Mouse (Mus musculus): ENCODE data around the gene Mthfr.

Mthfr gene

DNA sequence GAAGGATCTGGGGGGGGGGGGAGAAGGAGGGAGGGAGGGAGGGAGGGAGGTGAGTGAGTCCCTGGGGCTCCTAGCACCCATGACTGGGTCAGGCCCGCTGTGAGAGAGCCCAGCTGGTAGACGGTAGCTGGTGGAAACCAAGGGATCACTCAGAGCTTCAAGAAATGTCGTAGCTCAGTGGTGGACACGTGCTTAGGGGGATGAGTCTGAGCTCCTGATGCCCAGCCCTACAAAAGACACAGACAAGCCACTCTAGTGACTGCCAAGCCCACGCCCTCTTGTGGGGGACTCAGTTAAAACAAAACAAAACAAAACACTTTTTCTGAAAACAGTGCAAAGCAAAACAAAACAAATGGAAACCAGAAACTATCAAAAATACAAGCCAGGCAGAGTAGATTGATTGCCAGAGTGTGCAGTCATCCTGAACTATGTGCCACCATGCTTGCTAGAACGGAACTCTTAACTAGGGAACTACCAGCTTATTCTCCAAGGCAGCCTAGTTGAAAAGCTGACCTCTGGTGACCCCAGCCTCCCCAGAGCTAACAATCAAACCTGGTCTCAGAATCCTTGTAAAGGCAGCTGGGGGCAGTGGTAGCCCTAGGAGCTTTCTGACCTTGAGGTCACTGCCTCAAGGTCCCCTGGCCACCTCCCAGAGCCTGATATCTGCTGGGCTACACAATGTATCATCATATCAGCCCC lies 27.0 kb downstream of the Mthfr start:
- peak; percentile 63 to 74 for DNase-seq

- DNase-seq: no peak
Measured at GRCm38 (mm10) chr4:148066401-148066744, 27.5 kb downstream of the Mthfr start.

GRCm38 (mm10) chr4:148067346-148067745 lies 28.5 kb downstream of the Mthfr start:
- no peak for DNase-seq

DNA sequence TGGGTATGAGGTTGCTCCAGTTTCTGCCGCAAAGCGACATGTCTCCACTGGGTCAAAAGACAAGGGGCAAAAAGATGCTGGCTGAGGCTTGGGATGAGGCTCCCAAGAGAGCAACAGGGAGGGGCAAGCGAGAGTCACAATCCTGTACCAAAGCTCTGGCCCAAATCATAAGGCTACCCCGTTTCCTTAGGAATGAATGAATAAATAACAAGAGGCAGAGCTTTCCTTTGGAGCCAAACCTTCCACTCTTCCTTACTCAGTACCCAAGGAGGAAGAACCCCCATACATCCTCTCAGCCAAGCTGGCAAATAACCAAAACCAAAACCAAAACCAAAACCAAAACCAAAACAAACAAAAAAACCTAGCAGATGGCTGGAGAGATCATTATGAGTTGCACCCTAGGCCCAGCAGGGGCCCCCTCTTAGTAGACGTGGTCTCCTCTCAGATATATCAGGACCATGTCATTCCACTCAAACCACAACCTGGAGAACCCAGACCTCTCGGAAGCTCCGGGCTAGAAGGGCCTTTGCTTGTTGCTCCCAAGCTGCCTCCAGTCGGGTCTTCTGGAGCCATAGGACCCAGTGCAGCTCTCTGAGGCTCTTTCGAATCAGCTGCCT lies 30.8 kb downstream of the Mthfr start:
- no peak for DNase-seq

DNA sequence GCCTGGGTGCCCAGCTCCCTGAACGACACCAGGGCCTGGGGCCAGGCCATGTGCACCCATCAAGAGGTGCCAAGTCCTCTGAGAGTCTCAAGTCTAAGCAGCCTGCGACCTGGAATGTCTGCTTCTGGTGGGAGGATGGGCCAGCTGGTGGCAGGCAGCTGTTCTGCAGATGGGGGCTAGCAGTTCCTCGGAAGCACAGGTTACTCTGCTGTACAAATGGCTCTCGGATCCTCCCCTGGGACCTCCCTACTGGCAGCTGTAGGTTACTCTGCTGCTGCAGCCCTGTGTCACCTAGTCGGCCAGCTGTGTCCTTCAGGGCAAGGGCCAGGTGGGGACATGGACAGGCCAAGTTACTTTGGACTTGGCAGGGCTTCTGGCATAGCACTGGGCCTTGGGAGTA lies 32.6 kb downstream of the Mthfr start:
- no peak for DNase-seq

GRCm38 (mm10) chr4:148074521-148075189 lies 35.8 kb downstream of the Mthfr start:
- peak in 1 of 2 experiments; percentile 62 for DNase-seq

DNA sequence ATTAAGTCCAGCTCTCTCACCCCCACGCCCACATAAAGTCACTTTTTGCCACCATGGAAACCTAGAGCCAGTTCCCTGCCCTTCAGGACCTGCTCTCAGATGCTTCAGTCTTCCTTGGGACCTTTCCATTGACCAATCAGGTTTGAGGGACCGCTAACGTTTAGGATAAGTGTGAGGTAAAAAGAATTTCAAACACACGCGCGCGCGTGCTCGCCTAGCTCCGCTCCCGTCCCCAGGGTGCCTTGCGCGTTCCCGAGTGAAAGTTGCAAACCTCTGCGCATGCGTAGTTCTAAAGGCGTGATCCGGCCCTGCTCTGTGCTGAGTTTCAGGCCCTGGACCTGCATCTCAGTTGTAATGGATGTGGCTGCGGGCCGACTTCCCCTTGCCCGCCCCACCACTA lies 36.4 kb downstream of the Mthfr start:
- peak; percentile 67 to 71 for DNase-seq

GRCm38 (mm10) chr4:148075881-148076280 lies 37.0 kb downstream of the Mthfr start:
- no peak for DNase-seq

GRCm38 (mm10) chr4:148079212-148079611 lies 40.3 kb downstream of the Mthfr start:
- peak in 1 of 2 experiments; percentile 48 for DNase-seq

DNA sequence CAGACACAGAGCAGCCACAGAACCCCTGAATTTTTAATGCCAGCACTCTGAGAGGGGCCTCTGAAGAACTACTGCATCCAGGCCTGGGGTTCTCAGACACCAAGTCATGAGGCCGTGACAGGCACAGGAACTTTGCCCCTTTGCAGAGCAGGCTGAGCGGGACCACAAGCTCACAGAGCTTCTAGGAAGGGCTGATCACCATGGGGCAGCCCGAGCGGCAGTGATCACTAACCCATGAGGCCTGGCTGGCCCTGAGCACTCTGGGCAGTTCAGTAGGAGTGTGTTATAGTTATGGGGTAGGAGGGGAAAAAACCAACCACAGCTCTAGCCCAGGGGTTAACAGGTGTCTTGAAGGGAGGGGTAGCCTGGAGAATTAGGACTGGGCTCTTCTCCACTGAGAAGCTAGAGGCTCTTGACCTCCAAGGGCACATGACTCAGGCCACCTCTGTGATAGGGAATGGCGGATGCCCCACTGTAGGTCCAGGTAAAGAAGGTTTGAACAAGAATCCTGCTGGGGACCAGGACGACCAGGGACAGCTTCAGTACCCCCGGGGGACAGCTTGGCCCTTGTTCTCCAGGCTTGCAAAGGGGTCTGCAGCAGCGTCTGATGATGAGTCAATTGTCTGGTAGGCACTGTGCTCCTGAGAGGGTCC lies 41.2 kb downstream of the Mthfr start:
- DNase-seq: no peak

DNA sequence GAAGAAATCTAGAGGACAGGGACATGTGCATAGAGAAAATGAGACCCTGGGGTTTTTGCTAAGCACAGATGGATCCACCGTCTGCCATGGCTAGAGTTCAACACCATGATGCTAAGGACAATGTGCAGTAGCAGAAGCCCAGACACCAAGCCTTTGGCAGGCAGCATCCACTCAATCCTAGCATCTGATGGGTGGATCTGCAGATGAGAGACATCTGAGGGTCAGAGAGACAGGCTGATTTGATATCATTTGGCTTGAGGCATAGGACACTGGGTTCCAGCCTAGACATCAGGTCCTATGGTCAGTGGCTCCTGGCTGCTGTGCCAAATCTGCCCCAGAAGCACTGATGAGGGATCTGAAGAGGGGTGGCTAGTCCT lies 41.7 kb downstream of the Mthfr start:
- peak; percentile 83 to 84 for DNase-seq

- DNase-seq: peak in 1 of 2 experiments; percentile 47
Measured at GRCm38 (mm10) chr4:148081201-148081600, 42.3 kb downstream of the Mthfr start.

- peak; percentile 81 to 85 for DNase-seq
Measured at GRCm38 (mm10) chr4:148082257-148083044, 43.6 kb downstream of the Mthfr start.

DNA sequence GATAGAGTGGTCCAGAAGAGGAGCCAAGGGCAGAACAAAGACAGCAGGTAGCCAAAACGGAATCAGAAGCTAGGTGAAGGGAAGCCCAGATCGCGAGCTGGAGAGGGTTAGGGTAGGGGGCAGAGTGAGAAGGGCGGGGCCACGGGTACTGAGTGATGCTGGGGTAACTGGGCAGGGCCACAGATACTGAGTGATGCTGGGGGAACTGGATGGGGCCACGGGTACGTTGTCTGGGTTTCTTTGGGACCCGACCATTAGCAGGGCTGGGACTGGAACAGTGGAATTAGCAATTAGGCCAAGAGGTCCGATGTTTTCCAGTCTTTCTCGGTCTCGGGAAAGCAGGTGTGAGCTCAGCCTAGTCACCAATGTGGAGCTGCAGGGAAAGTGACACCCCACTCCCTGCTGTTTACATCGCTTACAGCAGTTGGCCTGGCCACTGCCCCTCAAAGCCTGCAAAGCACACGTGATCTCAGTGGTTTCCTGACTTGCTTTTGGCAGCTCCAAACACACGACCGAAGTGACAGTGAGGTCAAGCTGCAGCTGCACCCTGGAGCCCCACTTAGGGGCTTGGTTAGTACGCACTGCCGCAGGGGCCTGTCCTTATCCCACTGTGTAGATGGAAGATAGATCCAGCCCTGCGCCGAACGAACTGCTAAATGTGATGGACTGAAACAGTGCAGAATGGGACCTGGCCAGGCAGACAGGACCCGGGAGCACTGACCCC lies 44.5 kb downstream of the Mthfr start:
- no peak for DNase-seq

GRCm38 (mm10) chr4:148084261-148084714 lies 45.4 kb downstream of the Mthfr start:
- no peak for DNase-seq

GRCm38 (mm10) chr4:148085131-148085906 lies 46.4 kb downstream of the Mthfr start:
- DNase-seq: no peak

DNA sequence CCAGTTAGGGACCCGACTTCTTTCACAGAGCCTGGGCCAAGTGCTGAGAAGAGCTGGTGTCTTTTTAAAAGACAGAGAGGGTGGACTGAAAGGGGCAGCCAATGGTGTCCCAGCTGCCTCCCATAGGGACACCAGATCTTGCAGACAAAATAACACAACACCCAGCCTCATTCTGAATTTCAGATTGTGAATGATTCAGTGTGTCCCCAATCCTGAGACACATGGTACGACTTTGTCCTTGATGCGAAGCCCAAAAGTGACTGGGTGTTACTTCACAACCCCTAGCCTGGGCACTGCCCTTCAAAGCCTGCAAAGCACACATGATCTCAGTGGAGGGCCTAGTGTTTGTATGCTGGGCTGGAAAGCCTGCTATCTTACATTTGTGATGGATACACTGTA lies 47.0 kb downstream of the Mthfr start:
- no peak for DNase-seq

GRCm38 (mm10) chr4:148087091-148087906 lies 48.4 kb downstream of the Mthfr start:
- DNase-seq: no peak

DNA sequence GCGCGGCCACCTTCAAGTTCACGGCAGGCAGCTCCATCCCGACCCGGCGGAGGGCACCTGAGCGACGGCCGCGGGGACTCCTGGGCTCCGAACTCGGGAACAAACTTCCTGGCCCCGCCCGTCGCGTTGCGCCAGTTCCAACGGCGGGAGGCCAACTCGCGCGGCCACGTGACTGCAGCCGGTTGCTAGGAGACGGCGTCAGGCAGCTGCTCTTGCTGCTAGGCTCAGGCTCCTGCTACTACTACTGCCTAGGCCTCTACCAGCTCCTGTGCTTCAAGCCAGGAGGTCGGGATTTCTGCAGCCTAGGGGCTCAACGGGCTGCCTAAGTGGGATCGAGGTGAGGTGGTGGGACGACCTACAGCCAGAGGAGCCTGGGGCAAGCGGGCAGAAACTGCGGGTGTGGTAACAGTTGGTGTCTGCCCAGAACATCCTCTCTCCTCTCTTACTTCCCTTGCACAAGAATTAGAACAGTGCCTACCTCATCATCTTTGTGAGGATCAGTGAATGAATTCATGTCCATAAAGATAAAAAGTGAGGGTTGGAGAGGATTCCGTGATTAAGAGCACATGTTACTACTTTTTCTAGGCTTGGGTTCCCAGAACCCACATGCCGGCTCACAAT lies 49.1 kb downstream of the Mthfr start, which contains the start of gene Agtrap:
Agtrap (minus strand) TSS at position 125 of the 621 bp plus-strand sequence.
- peak; percentile 97 for DNase-seq

DNA sequence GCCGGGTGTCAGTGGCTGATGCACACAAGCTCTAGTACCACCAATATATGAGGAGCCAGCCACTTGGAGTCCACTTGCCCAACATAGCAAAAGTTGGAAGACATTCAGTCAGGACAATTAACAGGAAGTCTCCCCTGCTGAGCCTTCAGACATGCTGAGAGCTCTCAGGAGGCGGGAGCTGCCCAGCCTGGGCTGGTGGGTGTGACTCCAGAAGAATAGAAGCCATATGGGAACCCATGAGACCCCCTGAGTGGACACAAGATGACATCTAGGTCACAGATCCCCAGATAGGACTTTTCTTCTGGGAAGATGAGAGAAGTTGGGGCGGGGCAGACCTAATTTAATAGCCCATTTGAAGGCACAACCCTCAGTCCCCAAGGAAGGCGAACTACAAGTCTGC lies 50.3 kb downstream of the Mthfr start:
- no peak for DNase-seq

Data from cerebellum, postnatal 10 days (tissue).